Mouse (Mus musculus) thymus, adult 2 months (tissue): Measurements from ENCODE around the gene Mrps23. TPM values are rescaled to one million over a fixed set of nuclear protein-coding genes. Genes with fewer than 3 reads are reported as not detected.
A peak's percentile ranks its signal among the peaks of the same experiment; 100 is the strongest.
"Not testable (repeated sequence)": the region's sequence is repeated elsewhere in the genome, so short reads cannot be mapped to it uniquely, and the experiment has no call there.

Source experiments
- DNase-seq: peaks from one replicate; pipeline ENCODE4 v3.0.0; 2021
- H3K27ac ChIP-seq: fragments of 200-500 bp; 2 replicates; pipeline ENCODE4 v1.5.1; 2012; ENCODE audit warnings: low read length, control low read depth; ENCODE audit not compliant: control insufficient read depth, insufficient read depth
- H3K27me3 ChIP-seq: fragments of 200-500 bp; 2 replicates; pipeline ENCODE4 v1.6.1; 2012; ENCODE audit warnings: mild to moderate bottlenecking, low read length, moderate library complexity, mixed read lengths; ENCODE audit not compliant: control insufficient read depth, insufficient read depth
- H3K36me3 ChIP-seq: fragments of 200-500 bp; 2 replicates; pipeline ENCODE4 v1.6.1; 2012; ENCODE audit warnings: mild to moderate bottlenecking, low read length, moderate library complexity; ENCODE audit not compliant: control insufficient read depth, insufficient read depth
- H3K4me1 ChIP-seq: fragments of 200-500 bp; replicated peaks from 2 replicates; pipeline ENCODE4 v1.6.1; 2012; ENCODE audit warnings: low read length; ENCODE audit not compliant: control insufficient read depth, insufficient read depth
- H3K4me3 ChIP-seq: fragments of 200-500 bp; 2 replicates; pipeline ENCODE4 v1.5.1; 2012; ENCODE audit warnings: mild to moderate bottlenecking, low read length, control low read depth, moderate library complexity; ENCODE audit not compliant: control insufficient read depth, insufficient read depth
- CTCF ChIP-seq: fragments of 200-500 bp; IDR thresholded peaks from 2 replicates; pipeline ENCODE4 v1.5.1; 2012; ENCODE audit warnings: mild to moderate bottlenecking, control low read depth, low read length, moderate library complexity, borderline replicate concordance; ENCODE audit not compliant: control insufficient read depth, poor library complexity, insufficient read depth; ENCODE audit errors: extremely low read depth
- POLR2A ChIP-seq: fragments of 200-500 bp; IDR thresholded peaks from 2 replicates; pipeline ENCODE4 v1.6.1; 2012; ENCODE audit warnings: mild to moderate bottlenecking, low read length, control low read depth, moderate library complexity; ENCODE audit not compliant: control insufficient read depth, poor library complexity, insufficient read depth; ENCODE audit errors: extremely low read depth
- WGBS: fragments of 180-500 bp; shearing (Covaris S2); methylation state at CpG from one replicate; pipeline ENCODE4 v1.1.7; 2018; 5-methylcytosine and 5-hydroxymethylcytosine counted together
- polyA plus RNA-seq: library from polyadenylated mRNA; depleted of rRNA; stranded (reverse); fragments of >200 nt; gene quantifications from 2 replicates; pipeline ENCODE4 v1.2.3, GENCODE M21; 2012

Mrps23 gene
- polyA plus RNA-seq, 1 experiment, result 47.6 TPM

GRCm38 (mm10) chr11:88202077-88202476 lies 2.1 kb upstream of the Mrps23 start:
- TF ChIP-seq CTCF (no peak), POLR2A (no peak)
- no peak overlapping the region for H3K4me3 ChIP-seq
- H3K27me3 ChIP-seq, result no peaks in the 10 kb centered on the region
- no peak for DNase-seq
- H3K36me3 ChIP-seq, result no peaks in the 10 kb centered on the region
- peaks cover 8% of the 10 kb centered on the region for H3K4me1 ChIP-seq
- no peak overlapping the region for H3K27ac ChIP-seq
- 84% methylated on average over 2 of the region's 2 CpGs for WGBS

- Histone ChIP-seq H3K4me1 (peaks cover 8% of the 10 kb centered on the region), H3K36me3 (peaks cover 7% of the 10 kb centered on the region), H3K4me3 (peak overlapping the region; percentile 76), H3K27ac (no peak overlapping the region), H3K27me3 (no peaks in the 10 kb centered on the region)
- WGBS, result 29% methylated on average over 30 of the region's 30 CpGs
- no peak for DNase-seq
- no peak for TF ChIP-seq POLR2A
Measured at GRCm38 (mm10) chr11:88204593-88205368, 593 bp downstream of the Mrps23 start.

- not testable (repeated sequence) for H3K27me3 ChIP-seq, DNase-seq, H3K4me3 ChIP-seq, H3K27ac ChIP-seq, H3K4me1 ChIP-seq
- peaks cover 24% of the 10 kb centered on the region for H3K36me3 ChIP-seq
- 70% methylated on average over 8 of the region's 8 CpGs for WGBS
Measured at GRCm38 (mm10) chr11:88206576-88206975, 2.4 kb downstream of the Mrps23 start.

GRCm38 (mm10) chr11:88207697-88208096 lies 3.5 kb downstream of the Mrps23 start:
- Histone ChIP-seq H3K27ac (no peak overlapping the region), H3K27me3 (no peaks in the 10 kb centered on the region), H3K36me3 (peaks cover 24% of the 10 kb centered on the region), H3K4me3 (no peak overlapping the region), H3K4me1 (peaks cover 8% of the 10 kb centered on the region)
- 89% methylated on average over 2 of the region's 2 CpGs for WGBS
- no peak for DNase-seq
- TF ChIP-seq CTCF (no peak), POLR2A (no peak)

GRCm38 (mm10) chr11:88211824-88212582 lies 7.8 kb downstream of the Mrps23 start:
- Histone ChIP-seq H3K27ac (no peak overlapping the region), H3K4me3 (no peak overlapping the region), H3K4me1 (peaks cover 10% of the 10 kb centered on the region), H3K27me3 (no peaks in the 10 kb centered on the region), H3K36me3 (peaks cover 24% of the 10 kb centered on the region)
- no peak for TF ChIP-seq POLR2A
- TF ChIP-seq CTCF, result no peak
- 92% methylated on average over 5 of the region's 5 CpGs for WGBS
- DNase-seq, result no peak

- no peak for DNase-seq
- TF ChIP-seq POLR2A, result no peak
- Histone ChIP-seq H3K4me3 (no peak overlapping the region), H3K4me1 (peaks cover 10% of the 10 kb centered on the region), H3K27me3 (no peaks in the 10 kb centered on the region), H3K27ac (no peak overlapping the region), H3K36me3 (peaks cover 24% of the 10 kb centered on the region)
- WGBS, result 5% methylated on average over 6 of the region's 6 CpGs
Measured at GRCm38 (mm10) chr11:88213757-88214156, 9.6 kb downstream of the Mrps23 start.
